Mouse (Mus musculus): ENCODE results near the gene Zic4. TPM values are rescaled to one million over a fixed set of nuclear protein-coding genes. Genes with fewer than 3 reads are reported as not detected.

The Zic4 gene
- polyA plus RNA-seq, 1 experiment from 2014 or later = 7.6 TPM

DNA sequence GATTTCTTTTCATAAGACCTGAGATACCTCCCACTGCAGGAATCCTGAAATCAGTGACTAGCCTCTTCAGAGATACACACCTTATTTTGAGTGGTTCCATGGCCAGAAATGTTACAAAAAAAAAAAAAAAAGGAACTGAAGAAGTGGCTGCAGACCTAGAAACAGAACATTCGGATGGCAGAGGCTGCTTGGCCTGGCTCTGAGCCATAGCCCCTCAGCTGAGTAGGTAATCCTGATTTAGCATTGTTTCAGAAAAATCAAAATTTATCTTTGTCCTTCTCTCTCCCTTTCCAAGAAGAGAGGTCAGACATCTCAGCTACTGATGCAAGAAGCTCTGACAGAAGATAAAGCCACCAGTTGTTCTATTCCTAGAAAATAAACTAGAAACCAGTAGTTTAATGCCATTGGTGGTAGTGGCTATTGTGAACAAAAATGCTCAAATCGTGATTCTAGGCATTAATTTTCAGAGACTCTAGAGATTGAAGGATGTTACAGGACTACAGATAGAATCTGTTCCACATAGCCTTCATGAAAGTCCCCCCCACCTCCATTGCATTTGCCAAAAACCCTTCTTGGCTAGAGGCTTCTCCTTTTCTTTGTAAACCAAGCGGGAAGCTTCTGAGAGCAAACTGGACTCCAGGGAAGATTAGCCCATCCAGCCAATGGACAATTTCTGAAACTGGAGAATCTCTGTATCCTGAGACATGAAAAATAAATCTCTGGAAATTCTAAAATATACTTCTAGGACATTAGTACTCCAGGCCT is 11.8 kb downstream of the Zic4 start:
- no peak overlapping the region for H3K9ac ChIP-seq (ENCODE audit: low read depth, low read length)
- ATAC-seq (ENCODE audit: low read depth) (no peak), DNase-seq (ENCODE audit: low spot score) (no peak)
- peaks cover 100% of the 10 kb centered on the region for H3K27me3 ChIP-seq (replicated peaks; ENCODE audit: control insufficient read depth, insufficient read depth, low read length)
- H3K4me1 ChIP-seq (ENCODE audit: control insufficient read depth, insufficient read depth, low read length) = no peaks in the 10 kb centered on the region
- 14% methylated on average over 3 of the region's 3 CpGs for WGBS
- H3K9me3 ChIP-seq (ENCODE audit: control insufficient read depth, low read length) = no peaks in the 10 kb centered on the region
- H3K36me3 ChIP-seq (ENCODE audit: control insufficient read depth, insufficient read depth, low read length) = no peaks in the 10 kb centered on the region
- no peak overlapping the region for H3K27ac ChIP-seq (replicated peaks; ENCODE audit: low read depth, low read length)
- H3K4me3 ChIP-seq (ENCODE audit: low read depth, low read length) = no peak overlapping the region
- H3K4me2 ChIP-seq (ENCODE audit: low read depth, low read length) = no peak overlapping the region

DNA sequence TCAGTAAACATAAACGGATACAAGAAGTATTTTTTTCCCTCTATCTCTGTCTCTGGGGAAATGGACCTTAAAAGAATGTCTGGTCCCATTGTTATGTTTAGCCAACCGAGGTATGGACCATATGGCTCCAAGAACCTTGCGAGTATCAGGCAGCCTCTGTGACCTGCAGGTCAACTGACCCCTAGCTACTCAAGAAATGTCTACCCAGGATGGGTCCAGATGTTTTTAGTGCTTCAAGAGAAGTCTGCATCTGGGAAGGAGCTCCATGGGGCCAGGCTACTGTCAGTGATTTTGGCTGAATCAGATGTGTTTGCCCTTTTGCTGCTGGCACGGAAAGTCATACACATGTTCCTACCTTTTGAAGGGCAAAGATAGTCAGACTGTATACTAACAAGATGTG is 12.5 kb downstream of the Zic4 start:
- Histone ChIP-seq H3K27ac (replicated peaks; ENCODE audit: low read depth, low read length) (no peak overlapping the region), H3K4me3 (ENCODE audit: low read depth, low read length) (no peak overlapping the region), H3K27me3 (replicated peaks; ENCODE audit: control insufficient read depth, insufficient read depth, low read length) (peaks cover 100% of the 10 kb centered on the region), H3K36me3 (ENCODE audit: control insufficient read depth, insufficient read depth, low read length) (no peaks in the 10 kb centered on the region), H3K9me3 (ENCODE audit: control insufficient read depth, low read length) (no peaks in the 10 kb centered on the region), H3K4me1 (ENCODE audit: control insufficient read depth, insufficient read depth, low read length) (no peaks in the 10 kb centered on the region), H3K4me2 (ENCODE audit: low read depth, low read length) (no peak overlapping the region), H3K9ac (ENCODE audit: low read depth, low read length) (no peak overlapping the region)
- ATAC-seq (ENCODE audit: low read depth) (no peak), DNase-seq (ENCODE audit: low spot score) (no peak)
- WGBS = 6% methylated on average over 4 of the region's 4 CpGs

DNA sequence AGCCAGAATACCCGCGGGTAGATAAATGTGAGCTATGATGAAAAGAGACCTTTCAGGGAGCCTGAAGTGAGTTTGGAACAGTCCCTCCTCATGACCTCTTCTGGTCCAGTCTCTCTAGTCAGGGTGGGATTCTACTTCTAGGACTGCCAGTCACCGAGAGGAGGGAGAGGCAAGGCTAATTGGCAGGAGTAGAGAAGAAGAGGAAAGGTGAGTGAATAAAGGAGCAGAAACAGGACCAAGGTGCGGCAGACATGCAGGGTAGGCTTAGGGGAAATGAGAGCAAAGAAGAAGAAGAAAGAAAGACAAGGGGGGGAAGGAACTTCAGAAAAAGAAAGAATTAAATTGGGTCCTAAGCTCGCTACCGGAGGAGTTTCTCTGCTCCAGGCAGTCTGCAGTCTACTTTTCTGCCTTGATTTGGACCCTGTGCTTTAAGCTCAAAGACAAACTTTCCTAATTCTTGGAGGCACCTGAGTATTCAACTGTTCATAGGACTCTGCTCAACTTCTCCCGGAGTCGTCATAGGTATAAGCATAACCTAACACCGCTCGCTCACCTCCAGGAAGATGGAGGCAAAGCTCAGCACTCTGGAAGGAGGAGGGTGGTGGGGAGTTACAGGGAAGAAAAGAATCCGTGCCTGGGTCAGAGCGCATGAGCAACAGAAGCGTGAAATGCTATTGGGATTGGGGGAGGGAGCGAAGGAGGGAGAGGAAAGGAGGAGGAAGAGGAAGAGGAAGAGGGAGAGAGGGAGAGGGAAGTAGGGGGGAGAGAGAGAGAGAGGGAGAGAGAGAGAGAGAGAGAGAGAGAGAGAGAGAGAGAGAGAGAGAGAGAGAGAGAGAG is 15.0 kb downstream of the Zic4 start:
- Histone ChIP-seq H3K27ac (replicated peaks; ENCODE audit: low read depth, low read length) (no peak overlapping the region), H3K9ac (ENCODE audit: low read depth, low read length) (no peak overlapping the region), H3K27me3 (replicated peaks; ENCODE audit: control insufficient read depth, insufficient read depth, low read length) (peaks cover 100% of the 10 kb centered on the region), H3K4me1 (ENCODE audit: control insufficient read depth, insufficient read depth, low read length) (peaks cover 7% of the 10 kb centered on the region; the same call in 1 of the 2 replicates), H3K4me2 (ENCODE audit: low read depth, low read length) (peak overlapping the region; percentile 36; the same call in 1 of the 2 replicates), H3K36me3 (ENCODE audit: control insufficient read depth, insufficient read depth, low read length) (no peaks in the 10 kb centered on the region), H3K4me3 (ENCODE audit: low read depth, low read length) (no peak overlapping the region; the same call in 1 of the 2 replicates), H3K9me3 (ENCODE audit: control insufficient read depth, low read length) (no peaks in the 10 kb centered on the region)
- ATAC-seq (ENCODE audit: low read depth) (no peak), DNase-seq (ENCODE audit: low spot score) (no peak)
- 3% methylated on average over 14 of the region's 14 CpGs for WGBS

DNA sequence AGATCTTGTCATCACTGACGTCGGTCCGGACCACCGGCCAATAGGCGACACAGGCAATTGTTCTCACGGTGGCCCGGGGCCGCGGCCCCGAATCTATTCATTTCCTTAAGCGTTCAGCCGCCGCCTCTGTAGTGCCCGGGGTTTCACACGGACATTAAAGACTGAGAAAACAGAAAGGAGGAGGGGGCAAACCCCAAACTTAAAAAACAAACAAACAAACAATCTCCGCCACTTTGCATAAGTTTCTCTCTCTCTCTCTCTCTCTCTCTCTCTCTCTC is 15.6 kb downstream of the Zic4 start:
- no peak overlapping the region for H3K9ac ChIP-seq (ENCODE audit: low read depth, low read length)
- H3K27me3 ChIP-seq (replicated peaks; ENCODE audit: control insufficient read depth, insufficient read depth, low read length) = peaks cover 100% of the 10 kb centered on the region
- peak overlapping the region; percentile 8; the same call in 1 of the 2 replicates for H3K4me3 ChIP-seq (ENCODE audit: low read depth, low read length)
- H3K4me1 ChIP-seq (ENCODE audit: control insufficient read depth, insufficient read depth, low read length) = peaks cover 7% of the 10 kb centered on the region; the same call in 1 of the 2 replicates
- under 1% methylated on average over 16 of the region's 16 CpGs for WGBS
- DNase-seq (ENCODE audit: low spot score) (no peak), ATAC-seq (ENCODE audit: low read depth) (no peak)
- no peak overlapping the region; the same call in 1 of the 2 replicates for H3K27ac ChIP-seq (replicated peaks; ENCODE audit: low read depth, low read length)
- H3K4me2 ChIP-seq (ENCODE audit: low read depth, low read length) = peak overlapping the region; percentile 36; the same call in 1 of the 2 replicates
- H3K9me3 ChIP-seq (ENCODE audit: control insufficient read depth, low read length) = no peaks in the 10 kb centered on the region
- H3K36me3 ChIP-seq (ENCODE audit: control insufficient read depth, insufficient read depth, low read length) = no peaks in the 10 kb centered on the region

DNA sequence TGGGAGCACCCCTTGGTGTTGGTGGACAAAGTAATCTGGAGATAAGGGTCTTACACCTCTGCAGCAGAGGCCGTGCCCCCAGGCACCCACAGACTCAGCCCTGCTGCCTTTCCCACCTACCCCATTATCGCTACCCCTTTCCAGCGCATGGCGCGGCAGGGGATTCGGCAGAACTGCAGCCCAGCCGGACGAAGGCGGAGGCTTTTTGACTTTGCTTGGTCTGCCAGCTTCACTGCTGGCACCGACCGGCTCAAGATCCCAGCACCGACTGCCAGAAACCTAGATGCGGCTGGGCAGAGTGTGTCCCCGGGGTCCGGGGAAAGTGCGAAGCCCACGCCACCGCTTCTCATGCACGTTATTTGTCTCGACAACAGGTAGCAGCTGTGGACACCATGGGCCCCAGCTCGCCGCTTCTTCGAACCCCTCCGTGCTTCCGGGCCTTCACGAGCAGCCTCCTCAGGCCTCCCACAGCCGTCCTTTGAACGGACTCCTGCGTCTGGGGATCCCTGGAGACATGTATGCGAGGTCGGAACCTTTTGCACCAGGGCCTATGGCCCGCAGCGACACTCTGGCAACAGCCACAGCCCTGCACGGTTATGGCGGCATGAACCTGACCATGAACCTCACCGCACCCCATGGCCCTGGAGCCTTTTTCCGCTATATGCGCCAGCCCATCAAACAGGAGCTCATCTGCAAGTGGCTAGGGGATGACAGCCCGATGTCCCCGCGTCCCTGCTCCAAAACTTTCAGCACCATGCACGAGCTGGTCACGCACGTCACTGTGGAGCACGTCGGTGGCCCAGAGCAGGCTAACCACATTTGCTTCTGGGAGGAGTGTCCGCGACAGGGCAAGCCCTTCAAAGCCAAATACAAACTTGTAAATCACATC is 16.4 kb downstream of the Zic4 start:
- H3K27me3 ChIP-seq (replicated peaks; ENCODE audit: control insufficient read depth, insufficient read depth, low read length) = peaks cover 100% of the 10 kb centered on the region
- H3K9ac ChIP-seq (ENCODE audit: low read depth, low read length) = peak overlapping the region; percentile 41; the same call in 1 of the 2 replicates
- H3K4me1 ChIP-seq (ENCODE audit: control insufficient read depth, insufficient read depth, low read length) = peaks cover 7% of the 10 kb centered on the region; the same call in 1 of the 2 replicates
- DNase-seq (ENCODE audit: low spot score) (no peak), ATAC-seq (ENCODE audit: low read depth) (no peak)
- no peaks in the 10 kb centered on the region for H3K9me3 ChIP-seq (ENCODE audit: control insufficient read depth, low read length)
- H3K4me2 ChIP-seq (ENCODE audit: low read depth, low read length) = peak overlapping the region; percentile 36; the same call in 1 of the 2 replicates
- no peak overlapping the region; the same call in 1 of the 2 replicates for H3K27ac ChIP-seq (replicated peaks; ENCODE audit: low read depth, low read length)
- no peaks in the 10 kb centered on the region for H3K36me3 ChIP-seq (ENCODE audit: control insufficient read depth, insufficient read depth, low read length)
- 1% methylated on average over 48 of the region's 48 CpGs for WGBS
- H3K4me3 ChIP-seq (ENCODE audit: low read depth, low read length) = peak overlapping the region; percentile 21; the same call in 1 of the 2 replicates

DNA sequence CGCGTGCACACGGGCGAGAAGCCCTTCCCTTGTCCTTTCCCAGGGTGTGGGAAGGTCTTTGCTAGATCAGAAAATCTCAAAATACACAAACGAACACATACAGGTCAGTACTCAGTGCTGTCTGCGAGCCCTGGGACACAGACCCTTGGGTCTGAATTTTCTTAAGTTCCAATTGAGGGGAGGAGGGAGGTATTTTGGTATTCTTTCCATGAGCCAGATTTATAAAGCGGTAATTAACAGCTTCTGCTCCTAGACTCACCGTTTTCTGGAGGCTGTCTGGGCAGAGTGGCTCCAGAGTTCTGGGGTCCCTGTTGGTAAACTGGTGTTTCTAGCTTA is 17.1 kb downstream of the Zic4 start:
- WGBS = 6% methylated on average over 8 of the region's 8 CpGs
- no peak for ATAC-seq (ENCODE audit: low read depth)
- Histone ChIP-seq H3K27ac (replicated peaks; ENCODE audit: low read depth, low read length) (no peak overlapping the region; the same call in 1 of the 2 replicates), H3K9me3 (ENCODE audit: control insufficient read depth, low read length) (no peaks in the 10 kb centered on the region), H3K9ac (ENCODE audit: low read depth, low read length) (no peak overlapping the region; the same call in 1 of the 2 replicates), H3K27me3 (replicated peaks; ENCODE audit: control insufficient read depth, insufficient read depth, low read length) (peaks cover 100% of the 10 kb centered on the region), H3K4me2 (ENCODE audit: low read depth, low read length) (peak overlapping the region; percentile 36; the same call in 1 of the 2 replicates), H3K36me3 (ENCODE audit: control insufficient read depth, insufficient read depth, low read length) (no peaks in the 10 kb centered on the region), H3K4me3 (ENCODE audit: low read depth, low read length) (no peak overlapping the region; the same call in 1 of the 2 replicates), H3K4me1 (ENCODE audit: control insufficient read depth, insufficient read depth, low read length) (peaks cover 7% of the 10 kb centered on the region; the same call in 1 of the 2 replicates)
- DNase-seq (ENCODE audit: low spot score) = no peak

DNA sequence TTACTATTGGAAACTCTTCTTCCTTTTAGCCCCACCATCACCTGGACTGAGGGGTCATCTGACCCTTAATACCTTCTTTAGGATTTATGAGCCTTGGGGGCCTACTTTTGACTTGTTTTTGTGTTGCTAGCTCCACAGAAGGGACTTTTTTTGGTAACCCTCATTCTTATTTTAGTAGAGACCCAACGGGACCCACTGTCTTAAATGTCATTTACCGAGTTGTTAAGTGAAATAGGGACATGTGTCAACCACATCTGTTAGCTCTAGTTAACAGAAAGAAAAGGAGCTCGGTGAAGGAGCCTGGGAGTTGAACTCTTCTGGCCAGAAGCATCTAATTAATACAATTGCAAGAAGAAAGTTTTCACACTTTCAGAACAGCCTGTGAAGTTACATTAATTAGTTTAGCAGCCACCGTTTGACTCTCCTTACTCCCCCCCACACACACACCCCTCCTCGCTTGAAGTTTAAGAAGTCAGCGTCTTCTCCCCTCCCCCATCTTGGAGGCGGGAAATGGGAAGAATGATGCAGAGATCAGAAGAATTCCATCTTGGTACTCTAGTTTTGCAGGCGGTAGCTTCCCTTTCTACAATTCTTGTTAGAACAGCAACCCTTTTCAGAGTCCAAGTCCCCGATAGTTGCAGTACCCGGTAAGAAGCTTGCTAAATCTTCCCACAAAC is 17.7 kb downstream of the Zic4 start:
- Histone ChIP-seq H3K36me3 (ENCODE audit: control insufficient read depth, insufficient read depth, low read length) (no peaks in the 10 kb centered on the region), H3K4me2 (ENCODE audit: low read depth, low read length) (peak overlapping the region; percentile 89; the same call in 1 of the 2 replicates), H3K27me3 (replicated peaks; ENCODE audit: control insufficient read depth, insufficient read depth, low read length) (peaks cover 100% of the 10 kb centered on the region), H3K9me3 (ENCODE audit: control insufficient read depth, low read length) (no peaks in the 10 kb centered on the region), H3K27ac (replicated peaks; ENCODE audit: low read depth, low read length) (no peak overlapping the region), H3K9ac (ENCODE audit: low read depth, low read length) (no peak overlapping the region), H3K4me3 (ENCODE audit: low read depth, low read length) (peak overlapping the region; percentile 50; the same call in 1 of the 2 replicates), H3K4me1 (ENCODE audit: control insufficient read depth, insufficient read depth, low read length) (peaks cover 7% of the 10 kb centered on the region; the same call in 1 of the 2 replicates)
- ATAC-seq (ENCODE audit: low read depth) = no peak
- no peak for DNase-seq (ENCODE audit: low spot score)
- WGBS = under 1% methylated on average over 10 of the region's 10 CpGs

Measured in embryonic facial prominence, embryonic 14.5 days (tissue).